Mouse (Mus musculus): ENCODE measurements around the gene Pex6. TPM values are rescaled to one million over a fixed set of nuclear protein-coding genes. Genes with fewer than 3 reads are reported as not detected.

The Pex6 gene
- total RNA-seq, 1 experiment, result 17.8 TPM

GRCm38 (mm10) chr17:46694517-46695063 is 16.7 kb upstream of the Pex6 start:
- peaks cover 9% of the 10 kb centered on the region; the same call in 1 of the 2 replicates for H3K36me3 ChIP-seq (ENCODE audit: control insufficient read depth, insufficient read depth, low read length, poor library complexity, severe bottlenecking)
- H3K9ac ChIP-seq (ENCODE audit: insufficient read depth, low read depth, low read length, poor library complexity, severe bottlenecking), result no peak overlapping the region
- no peak overlapping the region for H3K27ac ChIP-seq (ENCODE audit: insufficient read depth, low read depth, low read length, poor library complexity, severe bottlenecking)
- no peaks in the 10 kb centered on the region for H3K9me3 ChIP-seq (ENCODE audit: control insufficient read depth, insufficient read depth, low read depth, low read length)
- no peak overlapping the region for H3K4me3 ChIP-seq (ENCODE audit: insufficient read depth in 1 of 2, low read depth in 1 of 2, low read length in 2 of 2, poor library complexity in 1 of 2, severe bottlenecking in 1 of 2)
- no peak for TF ChIP-seq CHD2 (IDR thresholded peaks at IDR 0.05; ENCODE audit: low read depth, low read length)
- TF ChIP-seq MAFK (IDR thresholded peaks at IDR 0.05; ENCODE audit: insufficient read depth, low read depth, low read length), result no peak
- TF ChIP-seq ZC3H11A (IDR thresholded peaks at IDR 0.05; ENCODE audit: borderline replicate concordance, low read depth, low read length), result no peak
- no peak for TF ChIP-seq HCFC1 (IDR thresholded peaks at IDR 0.05; ENCODE audit: borderline replicate concordance, insufficient read depth, low read length)
- no peak for TF ChIP-seq ZNF384 (IDR thresholded peaks at IDR 0.05; ENCODE audit: low read depth, low read length)
- 0 out of 4 replicates have a peak, but pooled peaks cover 0 to 2% of the 10 kb centered on the region in 2 experiments for H3K4me1 ChIP-seq (ENCODE audit: control insufficient read depth in 2 of 2, insufficient read depth in 2 of 2, low read length in 2 of 2, poor library complexity in 1 of 2)
- in situ Hi-C loops (cut with MboI; ENCODE audit: low sequenced_read_pairs in 2 of 2, unreplicated experiment in 2 of 2), result no loop called here
- no peak for DNase-seq (ENCODE audit: low read depth, low spot score)

GRCm38 (mm10) chr17:46698515-46698914 is 12.7 kb upstream of the Pex6 start:
- Histone ChIP-seq H3K4me3 (ENCODE audit: insufficient read depth in 1 of 2, low read depth in 1 of 2, low read length in 2 of 2, poor library complexity in 1 of 2, severe bottlenecking in 1 of 2) (no peak overlapping the region), H3K4me1 (ENCODE audit: control insufficient read depth in 2 of 2, insufficient read depth in 2 of 2, low read length in 2 of 2, poor library complexity in 1 of 2) (peaks cover 2 to 9% of the 10 kb centered on the region in 2 experiments; a peak in 3 of 4 replicates), H3K27ac (ENCODE audit: insufficient read depth, low read depth, low read length, poor library complexity, severe bottlenecking) (no peak overlapping the region), H3K9me3 (ENCODE audit: control insufficient read depth, insufficient read depth, low read depth, low read length) (no peaks in the 10 kb centered on the region), H3K36me3 (ENCODE audit: control insufficient read depth, insufficient read depth, low read length, poor library complexity, severe bottlenecking) (peaks cover 13% of the 10 kb centered on the region; the same call in 1 of the 2 replicates), H3K9ac (ENCODE audit: insufficient read depth, low read depth, low read length, poor library complexity, severe bottlenecking) (no peak overlapping the region)
- DNase-seq (ENCODE audit: low read depth, low spot score), result no peak
- in situ Hi-C loops (cut with MboI; ENCODE audit: low sequenced_read_pairs in 2 of 2, unreplicated experiment in 2 of 2), result no loop called here
- TF ChIP-seq ZC3H11A (IDR thresholded peaks at IDR 0.05; ENCODE audit: borderline replicate concordance, low read depth, low read length), result no peak
- no peak for TF ChIP-seq HCFC1 (IDR thresholded peaks at IDR 0.05; ENCODE audit: borderline replicate concordance, insufficient read depth, low read length)
- no peak for TF ChIP-seq MAFK (IDR thresholded peaks at IDR 0.05; ENCODE audit: insufficient read depth, low read depth, low read length)
- TF ChIP-seq ZNF384 (IDR thresholded peaks at IDR 0.05; ENCODE audit: low read depth, low read length), result no peak

DNA sequence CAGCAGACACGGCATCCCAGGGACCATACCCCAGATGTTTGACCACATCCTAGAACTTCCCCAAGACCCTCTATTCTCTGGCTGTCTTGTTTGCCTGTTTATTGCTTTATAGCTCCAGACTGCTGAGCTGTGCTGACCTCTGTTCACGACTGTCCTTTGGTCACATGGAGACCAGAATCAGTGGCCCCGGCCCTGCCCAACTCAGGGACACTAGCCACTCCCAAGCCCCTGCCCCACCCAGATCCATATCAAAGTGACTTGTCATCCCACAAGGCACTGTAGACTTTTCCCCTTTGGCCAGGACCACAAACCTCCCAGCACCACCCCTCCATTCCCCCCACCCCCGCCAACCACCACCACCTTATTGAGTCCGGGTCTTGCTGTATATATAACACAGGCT is 12.0 kb upstream of the Pex6 start:
- no peak for DNase-seq (ENCODE audit: low read depth, low spot score)
- H3K36me3 ChIP-seq (ENCODE audit: control insufficient read depth, insufficient read depth, low read length, poor library complexity, severe bottlenecking), result peaks cover 13% of the 10 kb centered on the region; the same call in 1 of the 2 replicates
- in situ Hi-C loops (cut with MboI; ENCODE audit: low sequenced_read_pairs in 2 of 2, unreplicated experiment in 2 of 2), result no loop called here
- H3K27ac ChIP-seq (ENCODE audit: insufficient read depth, low read depth, low read length, poor library complexity, severe bottlenecking), result no peak overlapping the region
- no peak overlapping the region for H3K9ac ChIP-seq (ENCODE audit: insufficient read depth, low read depth, low read length, poor library complexity, severe bottlenecking)
- TF ChIP-seq ZNF384 (IDR thresholded peaks at IDR 0.05; ENCODE audit: low read depth, low read length) (no peak), CHD2 (IDR thresholded peaks at IDR 0.05; ENCODE audit: low read depth, low read length) (no peak), MAFK (IDR thresholded peaks at IDR 0.05; ENCODE audit: insufficient read depth, low read depth, low read length) (no peak), ZC3H11A (IDR thresholded peaks at IDR 0.05; ENCODE audit: borderline replicate concordance, low read depth, low read length) (no peak), HCFC1 (IDR thresholded peaks at IDR 0.05; ENCODE audit: borderline replicate concordance, insufficient read depth, low read length) (no peak)
- H3K4me3 ChIP-seq (ENCODE audit: insufficient read depth in 1 of 2, low read depth in 1 of 2, low read length in 2 of 2, poor library complexity in 1 of 2, severe bottlenecking in 1 of 2), result no peak overlapping the region
- H3K4me1 ChIP-seq (ENCODE audit: control insufficient read depth in 2 of 2, insufficient read depth in 2 of 2, low read length in 2 of 2, poor library complexity in 1 of 2), result peaks cover 7 to 12% of the 10 kb centered on the region in 2 experiments; a peak in 3 of 4 replicates
- H3K9me3 ChIP-seq (ENCODE audit: control insufficient read depth, insufficient read depth, low read depth, low read length), result no peaks in the 10 kb centered on the region

DNA sequence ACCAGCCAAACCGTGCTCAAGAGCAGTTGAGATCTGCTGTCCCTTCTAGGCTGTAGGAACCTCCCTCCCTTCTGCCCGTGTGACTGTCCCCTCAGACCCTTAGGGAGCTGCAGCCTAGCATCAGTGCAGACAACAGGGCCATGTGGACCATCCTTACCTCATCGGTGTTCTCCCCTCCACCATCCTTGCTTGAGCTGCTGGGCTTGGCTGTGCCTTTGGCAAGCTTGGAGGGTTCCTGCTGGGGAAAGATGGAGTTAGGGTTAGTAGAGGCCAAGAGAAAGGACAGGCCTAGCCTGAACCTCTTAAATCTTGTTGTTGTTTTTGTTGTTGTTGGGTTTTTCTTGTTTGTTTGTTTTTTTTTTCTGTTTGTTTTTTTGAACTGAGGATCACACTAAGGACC is 11.4 kb upstream of the Pex6 start:
- Histone ChIP-seq H3K27ac (ENCODE audit: insufficient read depth, low read depth, low read length, poor library complexity, severe bottlenecking) (no peak overlapping the region), H3K9ac (ENCODE audit: insufficient read depth, low read depth, low read length, poor library complexity, severe bottlenecking) (no peak overlapping the region), H3K36me3 (ENCODE audit: control insufficient read depth, insufficient read depth, low read length, poor library complexity, severe bottlenecking) (peaks cover 13% of the 10 kb centered on the region; the same call in 1 of the 2 replicates), H3K9me3 (ENCODE audit: control insufficient read depth, insufficient read depth, low read depth, low read length) (no peaks in the 10 kb centered on the region), H3K4me3 (ENCODE audit: insufficient read depth in 1 of 2, low read depth in 1 of 2, low read length in 2 of 2, poor library complexity in 1 of 2, severe bottlenecking in 1 of 2) (no peak overlapping the region), H3K4me1 (ENCODE audit: control insufficient read depth in 2 of 2, insufficient read depth in 2 of 2, low read length in 2 of 2, poor library complexity in 1 of 2) (peaks cover 7 to 12% of the 10 kb centered on the region in 2 experiments; a peak in 3 of 4 replicates)
- DNase-seq (ENCODE audit: low read depth, low spot score), result no peak
- in situ Hi-C loops (cut with MboI; ENCODE audit: low sequenced_read_pairs in 2 of 2, unreplicated experiment in 2 of 2), result no loop called here
- TF ChIP-seq HCFC1 (IDR thresholded peaks at IDR 0.05; ENCODE audit: borderline replicate concordance, insufficient read depth, low read length) (no peak), MAFK (IDR thresholded peaks at IDR 0.05; ENCODE audit: insufficient read depth, low read depth, low read length) (no peak), ZNF384 (IDR thresholded peaks at IDR 0.05; ENCODE audit: low read depth, low read length) (no peak), CHD2 (IDR thresholded peaks at IDR 0.05; ENCODE audit: low read depth, low read length) (no peak), ZC3H11A (IDR thresholded peaks at IDR 0.05; ENCODE audit: borderline replicate concordance, low read depth, low read length) (no peak)

Measured in ES-E14 (cell line).